Mouse (Mus musculus) forebrain, embryonic 11.5 days (tissue): ENCODE measurements at regions not wholly inside any gene's neighbourhood (a gene's known extent, or its start where the extent isn't known, plus 50 kb on each side); places are given as distances from the start of the nearest gene placed in this dataset.

Experiments used
- ATAC-seq: fragments of 200-750 bp; cut with Nextera tagmentation; replicated peaks from 2 replicates; pipeline ENCODE4 v1.8.0; 2017; ENCODE audit warnings: moderate TSS enrichment; ENCODE audit not compliant: low FRiP score
- DNase-seq: peaks from one replicate; pipeline ENCODE4 v3.0.0-alpha.2; 2017; ENCODE audit warnings: low spot score
- H3K27ac ChIP-seq: fragments of 300-500 bp; sonication (generic); 2 replicates; pipeline ENCODE4 v1.5.1; 2014; ENCODE audit warnings: low read depth, low read length
- H3K27me3 ChIP-seq: fragments of 300-500 bp; sonication (generic); 2 replicates; pipeline ENCODE4 v1.6.1; 2014; ENCODE audit warnings: mild to moderate bottlenecking, low read length, mixed read lengths; ENCODE audit not compliant: control insufficient read depth, insufficient read depth
- H3K36me3 ChIP-seq: fragments of 300-500 bp; sonication (generic); 2 replicates; pipeline ENCODE4 v1.6.1; 2014; ENCODE audit warnings: mild to moderate bottlenecking, low read length, moderate library complexity, mixed read lengths; ENCODE audit not compliant: control insufficient read depth, insufficient read depth
- H3K4me1 ChIP-seq: fragments of 300-500 bp; sonication (generic); replicated peaks from 2 replicates; pipeline ENCODE4 v1.6.1; 2014; ENCODE audit warnings: low read length, mixed read lengths; ENCODE audit not compliant: control insufficient read depth, insufficient read depth
- H3K4me2 ChIP-seq: fragments of 300-500 bp; sonication (generic); 2 replicates; pipeline ENCODE4 v1.6.1; 2014; ENCODE audit warnings: low read depth, mild to moderate bottlenecking, low read length, moderate library complexity, mixed read lengths; ENCODE audit not compliant: severe bottlenecking
- H3K4me3 ChIP-seq: fragments of 300-500 bp; sonication (generic); 2 replicates; pipeline ENCODE4 v1.5.1; 2014; ENCODE audit warnings: low read depth, low read length
- H3K9ac ChIP-seq: fragments of 300-500 bp; sonication (generic); 2 replicates; pipeline ENCODE4 v1.6.1; 2014; ENCODE audit warnings: low read length
- H3K9me3 ChIP-seq: fragments of 300-500 bp; sonication (generic); 2 replicates; pipeline ENCODE4 v1.6.1; 2016; ENCODE audit warnings: low read length, mixed read lengths; ENCODE audit not compliant: control insufficient read depth
- WGBS: fragments of 180-500 bp; shearing (Covaris S2); extraction: QIAGEN DNeasy Blood & Tissue Kit; methylation state at CpG from one replicate; pipeline ENCODE4 v1.1.7; 2014; 5-methylcytosine and 5-hydroxymethylcytosine counted together

- no peak overlapping the region for H3K27ac ChIP-seq
- no peak overlapping the region for H3K4me3 ChIP-seq
- WGBS = 4% methylated on average over 17 of the region's 17 CpGs
- H3K9me3 ChIP-seq = no peaks in the 10 kb centered on the region
- H3K36me3 ChIP-seq = no peaks in the 10 kb centered on the region
- H3K27me3 ChIP-seq = no peaks in the 10 kb centered on the region; the same call in 1 of the 2 replicates
- peak overlapping the region; percentile 29; the same call in 1 of the 2 replicates for H3K4me2 ChIP-seq
- peak overlapping the region; percentile 29; the same call in 1 of the 2 replicates for H3K9ac ChIP-seq
- DNase-seq (peak; percentile 84), ATAC-seq (0 out of 2 replicates have a peak, but pooled peaks have one; percentile 51)
- H3K4me1 ChIP-seq = peaks cover 2% of the 10 kb centered on the region; the same call in 1 of the 2 replicates
Observed at GRCm38 (mm10) chr7:35901942-35902381, 99.2 kb upstream of the Zfp507 start.

- 82% methylated on average over 6 of the region's 6 CpGs for WGBS
- H3K36me3 ChIP-seq = no peaks in the 10 kb centered on the region
- no peak for ATAC-seq
Observed at GRCm38 (mm10) chr7:35898701-35899445, 96.1 kb upstream of the Zfp507 start.

GRCm38 (mm10) chr7:35893292-35893691, 90.5 kb upstream of the Zfp507 start:
- H3K4me3 ChIP-seq = no peak overlapping the region
- H3K4me1 ChIP-seq = no peaks in the 10 kb centered on the region
- H3K4me2 ChIP-seq = no peak overlapping the region
- no peaks in the 10 kb centered on the region for H3K36me3 ChIP-seq
- no peaks in the 10 kb centered on the region for H3K9me3 ChIP-seq
- H3K27ac ChIP-seq = no peak overlapping the region
- ATAC-seq (no peak), DNase-seq (no peak)
- no peaks in the 10 kb centered on the region for H3K27me3 ChIP-seq
- 21% methylated on average over 2 of the region's 2 CpGs for WGBS
- H3K9ac ChIP-seq = no peak overlapping the region

More at GRCm38 (mm10) chr7:35898701-35899445, 96.1 kb upstream of the Zfp507 start:
- H3K4me1 ChIP-seq = peaks cover 2% of the 10 kb centered on the region; the same call in 1 of the 2 replicates
- no peak overlapping the region for H3K4me3 ChIP-seq
- no peak overlapping the region for H3K4me2 ChIP-seq
- no peak for DNase-seq
- H3K9ac ChIP-seq = no peak overlapping the region
- H3K27me3 ChIP-seq = no peaks in the 10 kb centered on the region; the same call in 1 of the 2 replicates
- no peaks in the 10 kb centered on the region for H3K9me3 ChIP-seq
- H3K27ac ChIP-seq = no peak overlapping the region

GRCm38 (mm10) chr7:35886051-35886450, 83.2 kb upstream of the Zfp507 start:
- Histone ChIP-seq H3K4me1 (no peaks in the 10 kb centered on the region), H3K4me2 (no peak overlapping the region), H3K27me3 (no peaks in the 10 kb centered on the region), H3K9ac (no peak overlapping the region), H3K27ac (no peak overlapping the region), H3K4me3 (no peak overlapping the region), H3K36me3 (no peaks in the 10 kb centered on the region), H3K9me3 (no peaks in the 10 kb centered on the region)
- DNase-seq (no peak), ATAC-seq (no peak)
- 86% methylated on average over 11 of the region's 11 CpGs for WGBS

- DNase-seq (peak; percentile 88), ATAC-seq (0 out of 2 replicates have a peak, but pooled peaks have one; percentile 53)
- Histone ChIP-seq H3K4me1 (no peaks in the 10 kb centered on the region), H3K9ac (no peak overlapping the region), H3K9me3 (no peaks in the 10 kb centered on the region), H3K4me3 (no peak overlapping the region), H3K4me2 (no peak overlapping the region), H3K36me3 (no peaks in the 10 kb centered on the region), H3K27ac (no peak overlapping the region), H3K27me3 (no peaks in the 10 kb centered on the region)
- 54% methylated on average over 9 of the region's 9 CpGs for WGBS
Observed at GRCm38 (mm10) chr7:35879755-35880304, 77.0 kb upstream of the Zfp507 start.

GRCm38 (mm10) chr7:35878164-35878563, 75.4 kb upstream of the Zfp507 start:
- Histone ChIP-seq H3K4me3 (no peak overlapping the region), H3K9me3 (no peaks in the 10 kb centered on the region; the same call in 1 of the 2 replicates), H3K27ac (no peak overlapping the region), H3K4me1 (no peaks in the 10 kb centered on the region), H3K9ac (no peak overlapping the region), H3K4me2 (no peak overlapping the region), H3K27me3 (no peaks in the 10 kb centered on the region), H3K36me3 (no peaks in the 10 kb centered on the region)
- DNase-seq (no peak), ATAC-seq (no peak)
- WGBS = 84% methylated on average over 7 of the region's 7 CpGs

GRCm38 (mm10) chr7:35861049-35861448, 58.2 kb upstream of the Zfp507 start:
- Histone ChIP-seq H3K9me3 (no peaks in the 10 kb centered on the region), H3K9ac (no peak overlapping the region), H3K4me3 (no peak overlapping the region), H3K4me2 (no peak overlapping the region), H3K4me1 (no peaks in the 10 kb centered on the region), H3K36me3 (no peaks in the 10 kb centered on the region), H3K27me3 (no peaks in the 10 kb centered on the region), H3K27ac (no peak overlapping the region)
- DNase-seq (no peak), ATAC-seq (no peak)
- WGBS = 83% methylated on average over 10 of the region's 10 CpGs

GRCm38 (mm10) chr7:35859601-35860000, 56.8 kb upstream of the Zfp507 start:
- ATAC-seq = no peak

More at GRCm38 (mm10) chr7:35859601-35860000, 56.8 kb upstream of the Zfp507 start:
- DNase-seq = no peak
- Histone ChIP-seq H3K9me3 (no peaks in the 10 kb centered on the region), H3K9ac (no peak overlapping the region), H3K36me3 (no peaks in the 10 kb centered on the region), H3K4me2 (no peak overlapping the region), H3K4me3 (no peak overlapping the region), H3K27me3 (no peaks in the 10 kb centered on the region), H3K27ac (no peak overlapping the region), H3K4me1 (no peaks in the 10 kb centered on the region)
- WGBS = 13% methylated on average over 3 of the region's 3 CpGs
